Mouse (Mus musculus) kidney, postnatal 0 days (tissue): ENCODE measurements around the gene Wbp11. TPM values are rescaled to one million over a fixed set of nuclear protein-coding genes. Genes with fewer than 3 reads are reported as not detected.

Experiments used
- ATAC-seq: fragments of 200-750 bp; cut with Nextera tagmentation; replicated peaks from 2 replicates; pipeline ENCODE4 v1.8.0; 2017; ENCODE audit warnings: low read depth, moderate number of reproducible peaks, moderate TSS enrichment, moderate library complexity; ENCODE audit not compliant: low FRiP score
- DNase-seq: peaks from one replicate; pipeline ENCODE4 v3.0.0-alpha.2; 2016; ENCODE audit warnings: low spot score
- H3K27ac ChIP-seq: fragments of 300-500 bp; sonication (generic); 2 replicates; pipeline ENCODE4 v1.5.1; 2014; ENCODE audit warnings: mild to moderate bottlenecking
- H3K27me3 ChIP-seq: fragments of 300-500 bp; sonication (generic); 2 replicates; pipeline ENCODE4 v1.6.1; 2014; ENCODE audit warnings: low read length, mixed read lengths; ENCODE audit not compliant: insufficient read depth
- H3K36me3 ChIP-seq: fragments of 300-500 bp; sonication (generic); 2 replicates; pipeline ENCODE4 v1.6.1; 2014; ENCODE audit warnings: low read length, mixed read lengths; ENCODE audit not compliant: insufficient read depth
- H3K4me1 ChIP-seq: fragments of 300-500 bp; sonication (generic); replicated peaks from 2 replicates; pipeline ENCODE4 v1.6.1; 2014; ENCODE audit warnings: antibody characterized with exemption, low read length, mixed read lengths; ENCODE audit not compliant: insufficient read depth
- H3K4me2 ChIP-seq: fragments of 300-500 bp; sonication (generic); 2 replicates; pipeline ENCODE4 v1.6.1; 2014; ENCODE audit warnings: mild to moderate bottlenecking, low read length, moderate library complexity, mixed read lengths
- H3K4me3 ChIP-seq: fragments of 300-500 bp; sonication (generic); replicated peaks from 2 replicates; pipeline ENCODE4 v1.5.1; 2014; ENCODE audit warnings: low read depth, low read length
- H3K9ac ChIP-seq: fragments of 300-500 bp; sonication (generic); 2 replicates; pipeline ENCODE4 v1.6.1; 2014; ENCODE audit warnings: low read depth, low read length
- H3K9me3 ChIP-seq: fragments of 300-500 bp; sonication (generic); replicated peaks from 2 replicates; pipeline ENCODE4 v1.6.1; 2016; ENCODE audit warnings: low read length, inconsistent platforms, mixed read lengths
- CTCF ChIP-seq: IDR thresholded peaks from 2 replicates; pipeline ENCODE4 v1.5.1; 2016; ENCODE audit warnings: antibody characterized with exemption, low read depth, mild to moderate bottlenecking, moderate library complexity
- WGBS: fragments of 180-500 bp; shearing (Covaris S2); extraction: QIAGEN DNeasy Blood & Tissue Kit; methylation state at CpG from one replicate; pipeline ENCODE4 v1.1.7; 2014; 5-methylcytosine and 5-hydroxymethylcytosine counted together
- polyA plus RNA-seq: library from polyadenylated mRNA; unstranded; fragments of >200 nt; fragmentation: Nextera tagmentation; extraction: Ambion mirVana; gene quantifications from 2 replicates; pipeline ENCODE4 v1.2.1, GENCODE M21; 2015

Gene Wbp11
- polyA plus RNA-seq, 1 experiment from 2014 or later: 76.4 TPM

GRCm38 (mm10) chr6:136827516-136827880 lies 535 bp downstream of the Wbp11 start, which contains the start of gene BC049715:
Gene BC049715, plus strand, starts transcription at chr6:136827626.
- Histone ChIP-seq H3K36me3 (peaks cover 20% of the 10 kb centered on the region; the same call in 1 of the 2 replicates), H3K9ac (peak within 1 kb of the TSS; percentile 100), H3K4me2 (peak within 1 kb of the TSS; percentile 75), H3K27me3 (no peaks in the 10 kb centered on the region), H3K4me1 (0 out of 2 replicates have a peak, but pooled peaks cover 5% of the 10 kb centered on the region), H3K9me3 (no peaks in the 10 kb centered on the region), H3K27ac (peak within 1 kb of the TSS; percentile 89), H3K4me3 (peak within 1 kb of the TSS; percentile 100)
- TF ChIP-seq CTCF: no peak
- DNase-seq (no peak), ATAC-seq (peak; percentile 45)
- WGBS: under 1% methylated on average over 34 of the region's 34 CpGs

GRCm38 (mm10) chr6:136827116-136827515 lies 917 bp downstream of the Wbp11 start:
- Histone ChIP-seq H3K9me3 (no peaks in the 10 kb centered on the region), H3K9ac (peak overlapping the region; percentile 100), H3K4me2 (peak overlapping the region; percentile 75), H3K27me3 (no peaks in the 10 kb centered on the region), H3K27ac (no peak overlapping the region), H3K36me3 (peaks cover 24% of the 10 kb centered on the region; the same call in 1 of the 2 replicates), H3K4me3 (peak overlapping the region; percentile 100), H3K4me1 (0 out of 2 replicates have a peak, but pooled peaks cover 5% of the 10 kb centered on the region)
- 14% methylated on average over 7 of the region's 7 CpGs for WGBS
- no peak for ATAC-seq
- TF ChIP-seq CTCF: no peak
- DNase-seq: no peak

GRCm38 (mm10) chr6:136824987-136825386 lies 3.0 kb downstream of the Wbp11 start:
- no peak for TF ChIP-seq CTCF
- H3K9ac ChIP-seq: no peak overlapping the region
- H3K4me1 ChIP-seq: 0 out of 2 replicates have a peak, but pooled peaks cover 5% of the 10 kb centered on the region
- H3K27me3 ChIP-seq: no peaks in the 10 kb centered on the region
- 82% methylated on average over 8 of the region's 8 CpGs for WGBS
- H3K27ac ChIP-seq: no peak overlapping the region
- no peak overlapping the region for H3K4me3 ChIP-seq
- DNase-seq (no peak), ATAC-seq (no peak)
- no peak overlapping the region for H3K4me2 ChIP-seq
- no peaks in the 10 kb centered on the region for H3K9me3 ChIP-seq
- H3K36me3 ChIP-seq: peaks cover 45% of the 10 kb centered on the region

GRCm38 (mm10) chr6:136821086-136821485 lies 6.9 kb downstream of the Wbp11 start:
- Histone ChIP-seq H3K9me3 (no peaks in the 10 kb centered on the region), H3K36me3 (peaks cover 80% of the 10 kb centered on the region), H3K27me3 (no peaks in the 10 kb centered on the region), H3K4me1 (no peaks in the 10 kb centered on the region), H3K4me2 (no peak overlapping the region), H3K27ac (no peak overlapping the region), H3K4me3 (no peak overlapping the region), H3K9ac (no peak overlapping the region)
- WGBS: 97% methylated on average over 18 of the region's 18 CpGs
- no peak for DNase-seq
- TF ChIP-seq CTCF: no peak
- no peak for ATAC-seq

GRCm38 (mm10) chr6:136820381-136820780 lies 7.7 kb downstream of the Wbp11 start:
- Histone ChIP-seq H3K9ac (no peak overlapping the region), H3K4me1 (no peaks in the 10 kb centered on the region), H3K4me3 (no peak overlapping the region), H3K9me3 (no peaks in the 10 kb centered on the region), H3K4me2 (no peak overlapping the region), H3K36me3 (peaks cover 85% of the 10 kb centered on the region), H3K27me3 (no peaks in the 10 kb centered on the region), H3K27ac (no peak overlapping the region)
- ATAC-seq (no peak), DNase-seq (no peak)
- no peak for TF ChIP-seq CTCF
- whole genome bisulfite sequencing: 94% methylated on average over 21 of the region's 21 CpGs

GRCm38 (mm10) chr6:136817549-136817948 lies 10.5 kb downstream of the Wbp11 start:
- WGBS: 92% methylated on average over 3 of the region's 3 CpGs
- no peaks in the 10 kb centered on the region for H3K27me3 ChIP-seq
- DNase-seq: no peak
- no peak overlapping the region for H3K4me3 ChIP-seq
- no peak for TF ChIP-seq CTCF
- H3K27ac ChIP-seq: no peak overlapping the region
- H3K36me3 ChIP-seq: peaks cover 87% of the 10 kb centered on the region
- ATAC-seq: no peak
- H3K9me3 ChIP-seq: no peaks in the 10 kb centered on the region
- no peaks in the 10 kb centered on the region for H3K4me1 ChIP-seq
- no peak overlapping the region for H3K4me2 ChIP-seq
- no peak overlapping the region for H3K9ac ChIP-seq

GRCm38 (mm10) chr6:136816826-136817225 lies 11.2 kb downstream of the Wbp11 start:
- H3K27ac ChIP-seq: no peak overlapping the region
- peaks cover 86% of the 10 kb centered on the region for H3K36me3 ChIP-seq
- no peak overlapping the region for H3K9ac ChIP-seq
- H3K27me3 ChIP-seq: no peaks in the 10 kb centered on the region
- TF ChIP-seq CTCF: no peak
- ATAC-seq: no peak
- WGBS: 93% methylated on average over 21 of the region's 21 CpGs
- H3K9me3 ChIP-seq: no peaks in the 10 kb centered on the region
- no peak for DNase-seq
- H3K4me3 ChIP-seq: no peak overlapping the region
- no peaks in the 10 kb centered on the region for H3K4me1 ChIP-seq
- no peak overlapping the region for H3K4me2 ChIP-seq
